Mouse (Mus musculus): ENCODE measurements around the gene Lgr6.

- TF ChIP-seq CTCF (IDR thresholded peaks at IDR 0.05; ENCODE audit: borderline replicate concordance, insufficient read depth, low read depth, low read length), result no peak
- TF ChIP-seq POLR2A (IDR thresholded peaks at IDR 0.05; ENCODE audit: borderline replicate concordance, insufficient read depth, low read length), result no peak
Observed at GRCm38 (mm10) chr1:135020281-135020940, 84.7 kb downstream of the Lgr6 start.

Data from cerebellum, adult 2 months (tissue).